Mouse (Mus musculus) heart, adult 2 months (tissue): Measurements from ENCODE around the gene Pigs. TPM values are rescaled to one million over a fixed set of nuclear protein-coding genes. Genes with fewer than 3 reads are reported as not detected.
A peak's percentile ranks its signal among the peaks of the same experiment; 100 is the strongest.

ENCODE experiments used
- DNase-seq, 2 experiments: peaks; one replicate each; pipeline ENCODE4 v3.0.0; 2021
- H3K27ac ChIP-seq: fragments of 200-600 bp; 2 replicates; pipeline ENCODE4 v1.8.1; 2022
- H3K27me3 ChIP-seq: fragments of 200-500 bp; 2 replicates; pipeline ENCODE4 v1.6.1; 2012; ENCODE audit warnings: mild to moderate bottlenecking, low read length, inconsistent platforms, mixed read lengths; ENCODE audit not compliant: control insufficient read depth, insufficient read depth
- H3K36me3 ChIP-seq: fragments of 200-500 bp; 2 replicates; pipeline ENCODE4 v1.6.1; 2012; ENCODE audit warnings: low read length, inconsistent platforms; ENCODE audit not compliant: control insufficient read depth, insufficient read depth
- H3K4me1 ChIP-seq: fragments of 200-500 bp; 2 replicates; pipeline ENCODE4 v1.6.1; 2011; ENCODE audit warnings: low read length; ENCODE audit not compliant: control insufficient read depth, insufficient read depth
- H3K4me3 ChIP-seq: fragments of 200-600 bp; 2 replicates; pipeline ENCODE4 v1.8.1; 2022
- H3K79me2 ChIP-seq: fragments of 200-500 bp; replicated peaks from 2 replicates; pipeline ENCODE4 v1.6.1; 2012; ENCODE audit warnings: mild to moderate bottlenecking, inconsistent platforms, low read length, moderate library complexity, mixed read lengths; ENCODE audit not compliant: control insufficient read depth, insufficient read depth
- H3K9ac ChIP-seq: fragments of 200-500 bp; 2 replicates; pipeline ENCODE4 v1.6.1; 2012; ENCODE audit warnings: low read depth, mild to moderate bottlenecking, control low read depth, inconsistent platforms, low read length, mixed read lengths
- CTCF ChIP-seq: fragments of 200-600 bp; IDR thresholded peaks from 2 replicates; pipeline ENCODE4 v1.8.1; 2022; ENCODE audit warnings: antibody characterized with exemption, mild to moderate bottlenecking, moderate library complexity
- EP300 ChIP-seq: fragments of 200-500 bp; IDR thresholded peaks from 2 replicates; pipeline ENCODE4 v1.6.1; 2011; ENCODE audit warnings: low read depth, low read length, control low read depth; ENCODE audit not compliant: insufficient read depth
- POLR2A ChIP-seq: fragments of 200-500 bp; IDR thresholded peaks from 2 replicates; pipeline ENCODE4 v1.6.1; 2011; ENCODE audit warnings: mild to moderate bottlenecking, low read depth, low read length, control low read depth; ENCODE audit not compliant: insufficient read depth
- WGBS: fragments of 180-500 bp; shearing (Covaris S2); methylation state at CpG from one replicate; pipeline ENCODE4 v1.1.7; 2018; 5-methylcytosine and 5-hydroxymethylcytosine counted together
- intact Hi-C: fragments of 180-260 bp; cut with DNase I; formaldehyde crosslinking; loops from one replicate; pipeline ENCODE4 v1.15.1; 2025
- polyA plus RNA-seq: library from polyadenylated mRNA; depleted of rRNA; stranded (reverse); fragments of >200 nt; gene quantifications from 2 replicates; pipeline ENCODE4 v1.2.3, GENCODE M21; 2012
- total RNA-seq, 2 experiments: library from RNA; stranded (reverse); gene quantifications; 2 replicates each; pipeline ENCODE4 v1.2.3; 2021

The Pigs gene
- total and polyA plus RNA-seq, 3 experiments: 20.7 to 39.7 (median 25.4) TPM

- Histone ChIP-seq H3K4me3 (no peak overlapping the region), H3K4me1 (0 out of 2 replicates have a peak, but pooled peaks cover 3% of the 10 kb centered on the region), H3K9ac (no peak overlapping the region), H3K36me3 (no peaks in the 10 kb centered on the region), H3K27ac (no peak overlapping the region), H3K27me3 (no peaks in the 10 kb centered on the region), H3K79me2 (no peaks in the 10 kb centered on the region)
- no peak for TF ChIP-seq POLR2A
- no peak for TF ChIP-seq CTCF
- no peak for TF ChIP-seq EP300
- DNase-seq: no peak
- intact Hi-C loops: no loop called here
- 94% methylated on average over 2 of the region's 2 CpGs for WGBS
Observed at GRCm38 (mm10) chr11:78318411-78318810, 9.8 kb upstream of the Pigs start.

- 47% methylated on average over 2 of the region's 2 CpGs for WGBS
- H3K4me1 ChIP-seq: 0 out of 2 replicates have a peak, but pooled peaks cover 3% of the 10 kb centered on the region
- TF ChIP-seq CTCF (no peak), POLR2A (no peak), EP300 (no peak)
- H3K27me3 ChIP-seq: no peaks in the 10 kb centered on the region
- H3K36me3 ChIP-seq: no peaks in the 10 kb centered on the region
- intact Hi-C loops: no loop called here
- H3K4me3 ChIP-seq: no peak overlapping the region
- no peak overlapping the region for H3K9ac ChIP-seq
- H3K79me2 ChIP-seq: no peaks in the 10 kb centered on the region
- no peak for DNase-seq
- no peak overlapping the region for H3K27ac ChIP-seq
Observed at GRCm38 (mm10) chr11:78322076-78322831, 6.0 kb upstream of the Pigs start.

DNA sequence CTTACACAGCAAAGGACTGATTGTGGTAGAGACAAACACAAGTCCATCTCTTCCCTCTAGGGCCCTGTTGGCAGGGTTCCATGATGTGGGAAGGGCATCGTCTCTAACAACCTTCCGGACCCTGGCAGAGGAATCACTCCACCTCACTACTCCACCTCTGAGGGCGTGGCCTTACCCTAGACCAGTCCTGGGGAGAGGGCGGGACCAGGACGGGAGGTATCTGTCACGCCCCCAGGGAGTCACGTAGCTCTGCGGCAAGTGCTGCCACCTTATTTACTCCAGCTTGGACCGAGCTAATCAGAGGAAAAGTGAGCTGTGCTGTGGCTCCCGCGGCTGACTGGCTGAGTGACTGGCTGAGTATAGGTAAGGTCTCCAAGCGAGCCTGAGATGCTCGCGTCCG, 5.4 kb upstream of the Pigs start, which contains the start of gene Aldoc:
Gene Aldoc, plus strand, starts transcription at position 109 of the 400 bp plus-strand sequence.
- 19% methylated on average over 15 of the region's 15 CpGs for WGBS
- DNase-seq: peak; percentile 55 to 79
- H3K27ac ChIP-seq: no peak within 1 kb of the TSS

GRCm38 (mm10) chr11:78324000-78324785, 4.0 kb upstream of the Pigs start:
- H3K36me3 ChIP-seq: no peaks in the 10 kb centered on the region
- no peaks in the 10 kb centered on the region for H3K79me2 ChIP-seq
- H3K27me3 ChIP-seq: no peaks in the 10 kb centered on the region
- 84% methylated on average over 15 of the region's 15 CpGs for WGBS
- TF ChIP-seq POLR2A (no peak), CTCF (no peak), EP300 (no peak)
- H3K27ac ChIP-seq: no peak overlapping the region
- H3K9ac ChIP-seq: no peak overlapping the region
- intact Hi-C loops: no loop called here
- H3K4me1 ChIP-seq: peaks cover 5% of the 10 kb centered on the region
- no peak for DNase-seq
- H3K4me3 ChIP-seq: no peak overlapping the region

More for the DNA sequence above, 5.4 kb upstream of the Pigs start, which contains the start of gene Aldoc:
- Histone ChIP-seq H3K27me3 (no peaks in the 10 kb centered on the region), H3K9ac (no peak within 1 kb of the TSS), H3K4me1 (0 out of 2 replicates have a peak, but pooled peaks cover 3% of the 10 kb centered on the region), H3K79me2 (no peaks in the 10 kb centered on the region), H3K4me3 (no peak within 1 kb of the TSS), H3K36me3 (no peaks in the 10 kb centered on the region)
- TF ChIP-seq CTCF: no peak
- TF ChIP-seq EP300: 0 out of 2 replicates have a peak, but pooled peaks have one; percentile 25
- intact Hi-C loops: no loop called here

DNA sequence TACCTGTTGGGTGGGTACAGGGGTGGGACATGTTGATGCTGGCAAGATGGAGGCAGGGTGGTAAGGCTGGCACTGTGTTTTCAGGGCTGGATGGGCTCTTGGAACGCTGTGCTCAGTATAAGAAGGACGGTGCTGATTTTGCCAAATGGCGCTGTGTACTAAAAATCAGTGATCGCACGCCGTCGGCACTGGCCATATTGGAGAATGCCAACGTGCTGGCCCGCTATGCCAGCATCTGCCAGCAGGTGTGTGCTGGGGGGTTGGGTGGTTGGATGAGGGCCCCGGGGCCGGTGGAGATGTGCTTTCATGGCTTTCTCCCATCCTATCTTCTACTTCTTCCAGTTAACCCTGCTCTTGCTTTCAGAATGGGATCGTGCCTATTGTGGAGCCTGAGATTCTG, 3.2 kb upstream of the Pigs start:
- Histone ChIP-seq H3K79me2 (no peaks in the 10 kb centered on the region), H3K27me3 (no peaks in the 10 kb centered on the region), H3K27ac (no peak overlapping the region), H3K4me1 (peaks cover 5% of the 10 kb centered on the region), H3K9ac (no peak overlapping the region), H3K36me3 (no peaks in the 10 kb centered on the region), H3K4me3 (no peak overlapping the region)
- DNase-seq: no peak
- WGBS: 94% methylated on average over 12 of the region's 12 CpGs
- no peak for TF ChIP-seq EP300
- TF ChIP-seq CTCF: no peak
- no peak for TF ChIP-seq POLR2A
- intact Hi-C loops: loop anchor here (5.0 kb wide), 1 partner anchor 63 kb away; the partner anchor contains the start of gene 2610507B11Rik

DNA sequence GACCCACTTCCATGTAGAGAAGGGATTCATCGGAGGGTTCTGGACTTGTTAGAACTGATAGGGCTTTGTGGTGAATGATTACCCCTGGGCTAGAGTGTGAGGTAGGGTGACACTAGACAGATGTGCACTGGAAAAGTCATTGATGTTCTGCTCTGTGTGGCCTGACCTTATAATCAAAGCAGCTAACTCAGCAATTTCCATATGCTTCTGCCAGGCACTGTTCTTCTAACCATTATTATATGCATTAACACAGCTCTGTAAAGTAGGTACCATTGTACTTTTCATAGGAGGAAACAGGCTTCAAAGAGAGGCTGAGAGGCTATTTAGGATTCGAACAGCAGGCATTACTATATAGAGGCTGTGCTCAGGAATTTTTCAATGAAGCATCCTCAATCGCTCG, 1.0 kb upstream of the Pigs start:
- peaks cover 5% of the 10 kb centered on the region for H3K4me1 ChIP-seq
- no peak overlapping the region for H3K4me3 ChIP-seq
- DNase-seq: no peak
- TF ChIP-seq EP300 (no peak), POLR2A (no peak), CTCF (no peak)
- H3K9ac ChIP-seq: no peak overlapping the region
- intact Hi-C loops: loop anchor here (5.0 kb wide), 1 partner anchor 65 kb away; the partner anchor contains the start of gene 2610507B11Rik
- no peaks in the 10 kb centered on the region for H3K36me3 ChIP-seq
- 87% methylated on average over 4 of the region's 4 CpGs for WGBS
- H3K79me2 ChIP-seq: no peaks in the 10 kb centered on the region
- no peaks in the 10 kb centered on the region for H3K27me3 ChIP-seq
- no peak overlapping the region for H3K27ac ChIP-seq
